Mouse (Mus musculus) intestine, embryonic 14.5 days (tissue): ENCODE measurements around the gene Icam4. TPM values are rescaled to one million over a fixed set of nuclear protein-coding genes. Genes with fewer than 3 reads are reported as not detected.

Source experiments
- ATAC-seq: fragments of 200-750 bp; cut with Nextera tagmentation; replicated peaks from 2 replicates; pipeline ENCODE4 v1.8.0; 2017; ENCODE audit warnings: low read depth, moderate number of reproducible peaks, moderate TSS enrichment, moderate library complexity; ENCODE audit not compliant: low FRiP score, low TSS enrichment
- DNase-seq: peaks from one replicate; pipeline ENCODE4 v3.0.0-alpha.2; 2018; ENCODE audit warnings: low spot score
- H3K27ac ChIP-seq: fragments of 300-500 bp; sonication (generic); 2 replicates; pipeline ENCODE4 v1.5.1; 2014; ENCODE audit warnings: low read depth, mild to moderate bottlenecking, control low read depth
- H3K27me3 ChIP-seq: fragments of 300-500 bp; sonication (generic); replicated peaks from 2 replicates; pipeline ENCODE4 v1.6.1; 2014; ENCODE audit warnings: low read length, control low read depth; ENCODE audit not compliant: control insufficient read depth, insufficient read depth
- H3K36me3 ChIP-seq: fragments of 300-500 bp; sonication (generic); 2 replicates; pipeline ENCODE4 v1.6.1; 2014; ENCODE audit warnings: low read length, control low read depth; ENCODE audit not compliant: control insufficient read depth, insufficient read depth
- H3K4me1 ChIP-seq: fragments of 300-500 bp; sonication (generic); replicated peaks from 2 replicates; pipeline ENCODE4 v1.6.1; 2014; ENCODE audit warnings: low read length, control low read depth, mixed read lengths; ENCODE audit not compliant: control insufficient read depth, insufficient read depth
- H3K4me2 ChIP-seq: fragments of 300-500 bp; sonication (generic); 2 replicates; pipeline ENCODE4 v1.6.1; 2014; ENCODE audit warnings: low read length
- H3K4me3 ChIP-seq: fragments of 300-500 bp; sonication (generic); 2 replicates; pipeline ENCODE4 v1.5.1; 2014; ENCODE audit warnings: low read depth, low read length, control low read depth, mixed read lengths
- H3K9ac ChIP-seq: fragments of 300-500 bp; sonication (generic); 2 replicates; pipeline ENCODE4 v1.6.1; 2014; ENCODE audit warnings: mild to moderate bottlenecking, low read length
- H3K9me3 ChIP-seq: fragments of 300-500 bp; sonication (generic); 2 replicates; pipeline ENCODE4 v1.6.1; 2016; ENCODE audit warnings: low read length, control low read depth; ENCODE audit not compliant: control insufficient read depth
- WGBS: fragments of 180-500 bp; shearing (Covaris S2); extraction: QIAGEN DNeasy Blood & Tissue Kit; methylation state at CpG from one replicate; pipeline ENCODE4 v1.1.7; 2014; 5-methylcytosine and 5-hydroxymethylcytosine counted together
- polyA plus RNA-seq: library from polyadenylated mRNA; unstranded; fragments of >200 nt; fragmentation: Nextera tagmentation; extraction: Ambion mirVana; gene quantifications from 2 replicates; pipeline ENCODE4 v1.2.1, GENCODE M21; 2014

Gene Icam4
- polyA plus RNA-seq, 1 experiment from 2014 or later: 0.96 TPM

DNA sequence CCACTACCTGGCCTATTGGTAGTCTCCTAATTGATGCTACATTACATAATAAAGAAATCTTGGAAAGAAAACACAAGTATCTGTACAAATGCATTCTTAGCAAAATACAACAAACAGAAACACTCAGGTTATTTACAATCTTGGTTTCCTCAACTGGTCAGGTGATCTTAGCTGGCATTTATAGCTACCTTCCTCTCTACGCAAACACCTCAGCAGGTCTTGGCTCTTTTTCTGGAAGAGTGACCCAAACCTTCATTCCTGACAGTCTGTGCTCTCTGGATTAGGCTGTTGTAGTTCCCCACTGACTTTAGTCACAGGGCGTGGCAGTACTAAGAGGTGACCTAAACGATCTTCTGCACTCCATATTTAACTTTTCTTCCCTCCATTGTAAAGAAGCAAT lies 16.1 kb downstream of the Icam4 start:
- H3K36me3 ChIP-seq: no peaks in the 10 kb centered on the region
- no peak overlapping the region for H3K27ac ChIP-seq
- H3K4me1 ChIP-seq: peaks cover 5% of the 10 kb centered on the region
- no peak overlapping the region for H3K4me3 ChIP-seq
- H3K9me3 ChIP-seq: no peaks in the 10 kb centered on the region
- 78% methylated on average over 3 of the region's 3 CpGs for WGBS
- no peak overlapping the region for H3K4me2 ChIP-seq
- H3K9ac ChIP-seq: no peak overlapping the region
- no peak for DNase-seq
- ATAC-seq: no peak
- H3K27me3 ChIP-seq: no peaks in the 10 kb centered on the region

- Histone ChIP-seq H3K4me3 (no peak overlapping the region), H3K27me3 (no peaks in the 10 kb centered on the region), H3K27ac (no peak overlapping the region), H3K4me2 (no peak overlapping the region), H3K36me3 (no peaks in the 10 kb centered on the region), H3K9me3 (no peaks in the 10 kb centered on the region), H3K9ac (no peak overlapping the region), H3K4me1 (no peaks in the 10 kb centered on the region)
- DNase-seq (no peak), ATAC-seq (no peak)
- 60% methylated on average over 10 of the region's 10 CpGs for WGBS
Measured at GRCm38 (mm10) chr9:21051578-21051977, 22.4 kb downstream of the Icam4 start.

DNA sequence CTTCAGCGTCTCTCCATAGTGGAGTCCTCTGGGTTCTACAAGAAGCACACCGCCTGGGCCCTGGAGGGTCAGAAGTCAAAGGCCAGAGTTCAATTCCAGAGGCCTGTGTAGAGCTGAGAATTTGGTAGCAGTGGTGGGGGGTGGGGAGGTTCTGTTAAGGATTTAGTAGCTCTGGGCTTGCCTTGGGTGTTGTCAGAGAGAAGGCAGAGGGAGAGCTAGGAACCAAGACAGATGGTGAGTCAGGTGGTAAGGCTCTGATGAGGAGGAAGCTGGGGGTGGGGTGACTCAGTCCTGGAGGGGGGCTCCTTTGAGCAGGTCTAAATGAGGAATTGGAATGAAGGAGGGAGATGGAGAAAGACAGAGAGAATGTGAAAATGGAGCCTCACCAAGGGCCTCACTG lies 33.8 kb downstream of the Icam4 start:
- peaks cover 36% of the 10 kb centered on the region for H3K36me3 ChIP-seq
- H3K9ac ChIP-seq: no peak overlapping the region
- no peaks in the 10 kb centered on the region for H3K27me3 ChIP-seq
- H3K4me3 ChIP-seq: no peak overlapping the region
- no peak for ATAC-seq
- no peak overlapping the region for H3K4me2 ChIP-seq
- DNase-seq: no peak
- whole genome bisulfite sequencing: 94% methylated on average over 2 of the region's 2 CpGs
- H3K27ac ChIP-seq: no peak overlapping the region
- H3K9me3 ChIP-seq: no peaks in the 10 kb centered on the region
- H3K4me1 ChIP-seq: no peaks in the 10 kb centered on the region

GRCm38 (mm10) chr9:21067006-21067684 lies 38.0 kb downstream of the Icam4 start, which contains the start of gene Zglp1:
Zglp1 (minus strand) TSS chr9:21067093.
- Histone ChIP-seq H3K27me3 (no peaks in the 10 kb centered on the region), H3K4me2 (no peak within 1 kb of the TSS), H3K4me3 (no peak within 1 kb of the TSS), H3K9me3 (no peaks in the 10 kb centered on the region), H3K4me1 (0 out of 2 replicates have a peak, but pooled peaks cover under 1% of the 10 kb centered on the region), H3K36me3 (peaks cover 51% of the 10 kb centered on the region), H3K9ac (no peak within 1 kb of the TSS), H3K27ac (no peak within 1 kb of the TSS)
- DNase-seq (no peak), ATAC-seq (no peak)
- WGBS: 82% methylated on average over 27 of the region's 27 CpGs

DNA sequence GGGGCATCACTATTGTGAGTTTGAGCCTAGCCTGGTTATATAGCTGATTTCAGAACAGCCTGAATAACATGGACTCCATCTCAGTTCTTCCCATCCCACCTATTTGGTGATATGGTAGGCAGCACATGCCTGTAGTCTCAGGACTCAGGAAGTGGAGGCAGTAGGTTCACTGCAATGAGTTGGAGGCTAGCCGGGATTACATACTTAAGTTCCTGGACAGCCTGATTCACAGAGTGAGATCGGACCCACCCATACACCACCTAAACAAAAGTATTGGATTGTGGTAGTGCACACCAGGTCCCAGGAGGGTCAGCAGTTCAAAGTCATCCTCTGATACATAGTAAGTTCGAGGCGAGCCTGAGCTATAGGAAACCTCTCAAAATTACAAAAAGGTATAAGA lies 43.5 kb downstream of the Icam4 start:
- Histone ChIP-seq H3K4me3 (peak overlapping the region; percentile 92), H3K9ac (peak overlapping the region; percentile 88), H3K27me3 (no peaks in the 10 kb centered on the region), H3K27ac (peak overlapping the region; percentile 70; the same call in 1 of the 2 replicates), H3K9me3 (no peaks in the 10 kb centered on the region), H3K4me1 (0 out of 2 replicates have a peak, but pooled peaks cover 6% of the 10 kb centered on the region), H3K36me3 (peaks cover 52% of the 10 kb centered on the region), H3K4me2 (peak overlapping the region; percentile 82)
- peak; percentile 36 for ATAC-seq
- 9% methylated on average over 4 of the region's 4 CpGs for WGBS
- no peak for DNase-seq

- 2% methylated on average over 57 of the region's 58 CpGs for WGBS
- peak; percentile 94 for ATAC-seq
- DNase-seq: peak; percentile 89
- Histone ChIP-seq H3K4me3 (peak within 1 kb of the TSS; percentile 92), H3K27me3 (no peaks in the 10 kb centered on the region), H3K9me3 (no peaks in the 10 kb centered on the region), H3K9ac (peak within 1 kb of the TSS; percentile 88), H3K27ac (peak within 1 kb of the TSS; percentile 70), H3K36me3 (peaks cover 52% of the 10 kb centered on the region), H3K4me1 (0 out of 2 replicates have a peak, but pooled peaks cover 6% of the 10 kb centered on the region), H3K4me2 (peak within 1 kb of the TSS; percentile 82)
Measured at GRCm38 (mm10) chr9:21073044-21073840, 44.1 kb downstream of the Icam4 start, which contains the start of the genes Gm49373 and Fdx1l. Gm49373 (minus strand) TSS chr9:21073096. Fdx1l (minus strand) TSS chr9:21073614.

DNA sequence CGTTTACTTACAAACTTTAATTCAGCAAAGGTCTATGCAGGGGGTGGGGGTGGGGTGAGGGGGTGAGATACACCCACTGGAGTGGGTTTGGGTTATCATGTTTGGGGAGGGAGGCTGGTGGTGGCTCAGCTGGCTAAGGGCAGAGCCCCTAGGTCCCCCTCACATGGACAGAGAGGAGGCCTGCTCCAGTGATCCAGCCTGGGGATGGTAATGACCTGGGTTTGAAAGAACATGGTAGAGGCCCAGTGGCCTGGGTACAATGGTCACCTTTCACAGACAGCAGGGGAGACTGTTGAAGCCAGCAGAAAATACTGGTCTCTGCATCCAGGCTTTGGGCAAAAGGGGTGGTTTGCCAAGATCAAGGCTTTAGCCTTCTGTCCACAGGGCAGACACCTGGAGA lies 45.0 kb downstream of the Icam4 start:
- Histone ChIP-seq H3K4me3 (no peak overlapping the region), H3K4me2 (no peak overlapping the region), H3K27me3 (no peaks in the 10 kb centered on the region), H3K4me1 (0 out of 2 replicates have a peak, but pooled peaks cover 6% of the 10 kb centered on the region), H3K9ac (no peak overlapping the region), H3K9me3 (no peaks in the 10 kb centered on the region), H3K36me3 (peaks cover 61% of the 10 kb centered on the region), H3K27ac (no peak overlapping the region)
- DNase-seq (no peak), ATAC-seq (no peak)
- 68% methylated on average over 1 of the region's 1 CpGs for WGBS

GRCm38 (mm10) chr9:21075625-21076024 lies 46.5 kb downstream of the Icam4 start:
- 0 out of 2 replicates have a peak, but pooled peaks cover 6% of the 10 kb centered on the region for H3K4me1 ChIP-seq

More at GRCm38 (mm10) chr9:21075625-21076024, 46.5 kb downstream of the Icam4 start:
- H3K4me3 ChIP-seq: no peak overlapping the region
- no peak for ATAC-seq
- H3K27ac ChIP-seq: no peak overlapping the region
- no peak overlapping the region for H3K4me2 ChIP-seq
- no peak for DNase-seq
- H3K36me3 ChIP-seq: peaks cover 68% of the 10 kb centered on the region
- 91% methylated on average over 3 of the region's 3 CpGs for WGBS
- no peaks in the 10 kb centered on the region for H3K9me3 ChIP-seq
- no peaks in the 10 kb centered on the region for H3K27me3 ChIP-seq
- no peak overlapping the region for H3K9ac ChIP-seq
